Mouse (Mus musculus) cortical plate, adult 2 months (tissue): ENCODE results near the gene Stat2.

ENCODE experiments used
- CTCF ChIP-seq: fragments of 200-500 bp; IDR thresholded peaks from 2 replicates; pipeline ENCODE4 v1.5.1; 2011; ENCODE audit warnings: mild to moderate bottlenecking, control low read depth, low read length; ENCODE audit not compliant: insufficient read depth; ENCODE audit errors: extremely low read depth
- POLR2A ChIP-seq: fragments of 200-500 bp; IDR thresholded peaks from 2 replicates; pipeline ENCODE4 v1.6.1; 2011; ENCODE audit warnings: mild to moderate bottlenecking, low read length, control low read depth; ENCODE audit not compliant: insufficient read depth; ENCODE audit errors: extremely low read depth

DNA sequence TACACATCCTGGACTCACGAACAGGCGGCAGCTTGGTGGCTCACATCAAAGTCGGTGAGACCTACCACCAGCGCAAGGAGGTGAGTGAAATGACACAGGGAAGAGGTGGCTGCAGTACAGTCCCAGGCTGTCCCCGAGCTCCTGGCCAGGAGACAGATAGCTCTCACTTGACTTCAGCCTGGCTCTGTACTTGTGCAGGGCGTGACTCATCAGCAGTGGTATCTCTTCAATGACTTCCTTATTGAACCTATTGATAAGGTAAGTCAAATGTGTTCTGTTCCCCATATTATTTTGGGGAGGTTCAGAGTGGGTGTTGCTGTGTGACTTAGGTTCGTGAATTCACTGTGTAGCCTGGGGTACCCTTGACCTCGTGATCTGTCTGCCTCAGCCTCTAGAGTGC lies 45.2 kb downstream of the Stat2 start:
- TF ChIP-seq CTCF: no peak
- no peak for TF ChIP-seq POLR2A
